Mouse (Mus musculus): Measurements from ENCODE around the gene Clstn1. TPM values are rescaled to one million over a fixed set of nuclear protein-coding genes. Genes with fewer than 3 reads are reported as not detected.
A peak's percentile ranks its signal among the peaks of the same experiment; 100 is the strongest.

The Clstn1 gene
- polyA plus RNA-seq, 1 experiment from 2014 or later, result 61.9 TPM

- H3K27me3 ChIP-seq, result no peaks in the 10 kb centered on the region
- WGBS, result 85% methylated on average over 5 of the region's 5 CpGs
- no peaks in the 10 kb centered on the region for H3K9me3 ChIP-seq
- H3K4me1 ChIP-seq (replicated peaks), result peaks cover 29% of the 10 kb centered on the region
- ATAC-seq, result no peak
- no peak overlapping the region for H3K4me2 ChIP-seq (replicated peaks)
- H3K9ac ChIP-seq (replicated peaks), result no peak overlapping the region
- H3K27ac ChIP-seq, result no peak overlapping the region
- H3K4me3 ChIP-seq (replicated peaks), result no peak overlapping the region
- peaks cover 5% of the 10 kb centered on the region; the same call in 1 of the 2 replicates for H3K36me3 ChIP-seq
Measured at GRCm38 (mm10) chr4:149623711-149624110, 37.4 kb downstream of the Clstn1 start.

- 0 out of 2 replicates have a peak overlapping the region, but pooled peaks have one; percentile 6 for H3K27ac ChIP-seq
Measured at GRCm38 (mm10) chr4:149626809-149627208, 40.5 kb downstream of the Clstn1 start.

GRCm38 (mm10) chr4:149628372-149628771, 42.1 kb downstream of the Clstn1 start:
- Histone ChIP-seq H3K9me3 (no peaks in the 10 kb centered on the region), H3K27ac (no peak overlapping the region), H3K4me3 (replicated peaks) (no peak overlapping the region), H3K9ac (replicated peaks) (no peak overlapping the region), H3K27me3 (no peaks in the 10 kb centered on the region), H3K36me3 (peaks cover 42% of the 10 kb centered on the region), H3K4me1 (replicated peaks) (peaks cover 12% of the 10 kb centered on the region), H3K4me2 (replicated peaks) (no peak overlapping the region)
- peak; percentile 62; the same call in 1 of the 2 replicates for ATAC-seq
- WGBS, result 77% methylated on average over 10 of the region's 10 CpGs

More at GRCm38 (mm10) chr4:149626809-149627208, 40.5 kb downstream of the Clstn1 start:
- Histone ChIP-seq H3K27me3 (no peaks in the 10 kb centered on the region), H3K36me3 (peaks cover 28% of the 10 kb centered on the region), H3K4me2 (replicated peaks) (peak overlapping the region; percentile 11; the same call in 1 of the 2 replicates), H3K4me3 (replicated peaks) (no peak overlapping the region), H3K4me1 (replicated peaks) (peaks cover 12% of the 10 kb centered on the region), H3K9me3 (no peaks in the 10 kb centered on the region), H3K9ac (replicated peaks) (no peak overlapping the region; the same call in 1 of the 2 replicates)
- no peak for ATAC-seq
- WGBS, result 32% methylated on average over 17 of the region's 17 CpGs

DNA sequence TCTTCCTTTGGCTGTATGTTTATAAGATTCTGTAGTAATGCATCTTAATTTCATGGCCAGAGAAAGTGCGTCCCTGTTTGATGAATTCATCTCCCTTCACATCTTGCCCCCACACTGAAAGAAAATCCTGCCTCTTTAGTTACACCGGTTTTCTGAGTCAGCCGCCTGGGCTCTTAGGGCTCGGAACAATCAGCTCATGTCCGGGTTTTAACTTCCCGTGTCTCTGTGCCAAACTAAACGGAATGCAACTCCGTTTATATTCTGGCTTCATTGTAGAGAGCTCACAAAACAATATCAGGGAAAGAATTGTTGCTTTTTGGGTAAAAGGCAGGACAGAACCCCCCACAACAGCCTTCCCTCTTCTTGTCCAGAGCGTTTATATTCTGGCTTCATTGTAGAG, 42.5 kb downstream of the Clstn1 start:
- Histone ChIP-seq H3K4me1 (replicated peaks) (peaks cover 12% of the 10 kb centered on the region), H3K4me2 (replicated peaks) (no peak overlapping the region), H3K4me3 (replicated peaks) (no peak overlapping the region), H3K9me3 (no peaks in the 10 kb centered on the region), H3K27me3 (no peaks in the 10 kb centered on the region), H3K36me3 (peaks cover 46% of the 10 kb centered on the region), H3K27ac (no peak overlapping the region), H3K9ac (replicated peaks) (no peak overlapping the region)
- no peak for ATAC-seq
- 70% methylated on average over 9 of the region's 9 CpGs for WGBS

GRCm38 (mm10) chr4:149632670-149633307, 46.5 kb downstream of the Clstn1 start:
- Histone ChIP-seq H3K9me3 (no peaks in the 10 kb centered on the region), H3K4me2 (replicated peaks) (no peak overlapping the region), H3K27ac (no peak overlapping the region), H3K9ac (replicated peaks) (no peak overlapping the region), H3K4me1 (replicated peaks) (no peaks in the 10 kb centered on the region), H3K4me3 (replicated peaks) (no peak overlapping the region), H3K36me3 (peaks cover 80% of the 10 kb centered on the region), H3K27me3 (no peaks in the 10 kb centered on the region)
- 93% methylated on average over 9 of the region's 9 CpGs for WGBS
- ATAC-seq, result no peak

DNA sequence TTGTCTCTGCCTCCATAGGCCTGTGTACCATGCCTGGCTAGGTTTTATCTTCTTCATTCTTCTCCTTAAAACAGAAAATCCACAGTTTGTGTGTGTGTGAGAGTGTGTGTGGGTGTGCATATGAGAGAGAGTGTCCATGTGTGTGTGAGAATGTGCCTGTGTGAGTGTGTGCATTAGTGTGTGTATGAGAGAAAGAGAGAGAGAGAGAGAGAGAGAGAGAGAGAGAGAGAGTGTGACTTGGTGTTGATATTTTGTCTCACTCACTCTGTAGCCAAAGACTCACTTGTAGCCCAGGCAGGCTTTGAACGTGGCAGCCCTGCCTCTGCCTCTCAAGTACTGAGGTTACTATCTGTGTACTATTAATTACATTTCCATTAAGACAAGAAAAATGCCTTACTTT, 47.9 kb downstream of the Clstn1 start:
- Histone ChIP-seq H3K9ac (replicated peaks) (no peak overlapping the region), H3K27me3 (no peaks in the 10 kb centered on the region), H3K4me2 (replicated peaks) (no peak overlapping the region), H3K4me1 (replicated peaks) (no peaks in the 10 kb centered on the region), H3K27ac (no peak overlapping the region), H3K4me3 (replicated peaks) (no peak overlapping the region), H3K9me3 (no peaks in the 10 kb centered on the region), H3K36me3 (peaks cover 89% of the 10 kb centered on the region)
- WGBS, result 88% methylated on average over 1 of the region's 1 CpGs
- ATAC-seq, result no peak

GRCm38 (mm10) chr4:149634966-149635365, 48.7 kb downstream of the Clstn1 start:
- peaks cover 90% of the 10 kb centered on the region for H3K36me3 ChIP-seq
- H3K4me1 ChIP-seq (replicated peaks), result no peaks in the 10 kb centered on the region
- H3K27me3 ChIP-seq, result no peaks in the 10 kb centered on the region
- no peak overlapping the region for H3K4me2 ChIP-seq (replicated peaks)
- no peak overlapping the region for H3K4me3 ChIP-seq (replicated peaks)
- no peak overlapping the region for H3K9ac ChIP-seq (replicated peaks)
- H3K9me3 ChIP-seq, result no peaks in the 10 kb centered on the region
- no peak for ATAC-seq
- WGBS, result 95% methylated on average over 11 of the region's 11 CpGs
- no peak overlapping the region for H3K27ac ChIP-seq

- H3K9me3 ChIP-seq, result no peaks in the 10 kb centered on the region
- H3K27me3 ChIP-seq, result no peaks in the 10 kb centered on the region
- H3K9ac ChIP-seq (replicated peaks), result no peak overlapping the region
- ATAC-seq, result no peak
- H3K27ac ChIP-seq, result no peak overlapping the region
- H3K36me3 ChIP-seq, result peaks cover 89% of the 10 kb centered on the region
- WGBS, result 94% methylated on average over 8 of the region's 8 CpGs
- H3K4me3 ChIP-seq (replicated peaks), result no peak overlapping the region
- no peaks in the 10 kb centered on the region for H3K4me1 ChIP-seq (replicated peaks)
- H3K4me2 ChIP-seq (replicated peaks), result no peak overlapping the region
Measured at GRCm38 (mm10) chr4:149635915-149636415, 49.7 kb downstream of the Clstn1 start.

DNA sequence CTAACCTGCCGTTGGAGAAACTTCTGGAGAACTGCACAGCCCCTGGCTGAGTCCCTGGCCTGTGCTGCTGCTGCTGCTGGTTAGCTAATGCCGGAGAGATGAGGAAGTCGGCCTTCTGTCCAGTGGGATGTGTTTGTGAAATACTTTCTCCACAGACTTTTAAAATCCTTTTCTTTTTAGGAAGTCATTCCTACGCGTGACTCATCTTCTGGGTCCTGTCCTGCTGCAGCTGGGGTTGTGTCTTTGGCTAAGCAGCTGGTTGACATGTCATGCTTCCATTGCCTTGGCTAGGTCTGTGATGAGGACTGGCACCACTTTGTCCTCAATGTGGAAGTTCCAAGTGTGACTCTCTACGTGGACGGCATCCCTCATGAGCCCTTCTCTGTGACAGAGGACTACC, 51.7 kb downstream of the Clstn1 start:
- Histone ChIP-seq H3K27ac (no peak overlapping the region), H3K4me1 (replicated peaks) (no peaks in the 10 kb centered on the region), H3K27me3 (no peaks in the 10 kb centered on the region), H3K9ac (replicated peaks) (no peak overlapping the region), H3K9me3 (no peaks in the 10 kb centered on the region), H3K4me3 (replicated peaks) (no peak overlapping the region), H3K36me3 (peaks cover 91% of the 10 kb centered on the region), H3K4me2 (replicated peaks) (no peak overlapping the region)
- WGBS, result 94% methylated on average over 7 of the region's 7 CpGs
- ATAC-seq, result no peak

DNA sequence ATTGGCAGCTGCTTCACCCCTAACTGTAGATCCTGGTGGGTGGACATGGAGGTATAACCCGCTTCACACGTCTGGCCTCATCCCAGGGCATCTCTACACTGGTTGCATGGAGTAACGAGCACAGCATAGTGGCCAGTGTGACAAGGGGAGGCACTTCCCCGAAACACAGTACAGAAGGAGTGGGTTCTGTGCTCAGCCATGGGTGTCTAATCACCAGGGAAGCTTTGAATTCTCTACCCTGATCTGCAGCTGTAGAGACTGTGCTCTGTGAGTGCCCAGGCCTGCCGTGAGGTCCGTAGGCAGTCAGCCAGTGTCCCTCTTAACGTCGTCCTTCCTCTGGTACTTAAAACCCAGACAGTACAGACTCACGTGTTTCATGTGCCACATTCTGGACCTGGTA, 54.6 kb downstream of the Clstn1 start:
- H3K9me3 ChIP-seq, result no peaks in the 10 kb centered on the region
- H3K4me1 ChIP-seq (replicated peaks), result no peaks in the 10 kb centered on the region
- H3K27me3 ChIP-seq, result no peaks in the 10 kb centered on the region
- H3K36me3 ChIP-seq, result peaks cover 89% of the 10 kb centered on the region
- H3K4me3 ChIP-seq (replicated peaks), result no peak overlapping the region
- H3K27ac ChIP-seq, result no peak overlapping the region
- 55% methylated on average over 9 of the region's 9 CpGs for WGBS
- no peak overlapping the region for H3K4me2 ChIP-seq (replicated peaks)
- peak; percentile 43; the same call in 1 of the 2 replicates for ATAC-seq
- no peak overlapping the region for H3K9ac ChIP-seq (replicated peaks)

GRCm38 (mm10) chr4:149641400-149641799, 55.1 kb downstream of the Clstn1 start:
- Histone ChIP-seq H3K4me3 (replicated peaks) (no peak overlapping the region), H3K9ac (replicated peaks) (no peak overlapping the region), H3K27ac (no peak overlapping the region), H3K4me2 (replicated peaks) (no peak overlapping the region), H3K36me3 (peaks cover 90% of the 10 kb centered on the region), H3K4me1 (replicated peaks) (no peaks in the 10 kb centered on the region), H3K27me3 (no peaks in the 10 kb centered on the region), H3K9me3 (no peaks in the 10 kb centered on the region)
- WGBS, result 72% methylated on average over 8 of the region's 8 CpGs
- ATAC-seq, result no peak

DNA sequence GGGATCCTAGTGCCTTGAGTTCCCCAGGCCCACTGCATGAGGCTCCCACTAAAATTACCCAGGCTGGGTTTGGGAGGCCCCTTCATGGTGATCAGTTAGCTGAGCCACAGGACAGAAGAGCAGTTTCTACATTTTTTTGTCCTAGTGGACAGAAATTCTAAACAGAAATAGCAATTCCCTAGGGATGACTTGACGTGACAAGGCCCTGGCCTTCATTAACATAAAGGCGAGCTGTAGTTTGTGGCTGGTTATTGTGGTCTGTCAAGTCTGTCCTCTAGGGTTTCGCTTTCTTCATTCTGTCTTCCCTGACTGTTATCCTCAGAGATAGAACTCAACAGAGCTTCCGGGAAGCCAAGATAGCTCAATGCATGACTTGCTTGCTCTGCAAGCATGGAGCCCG, 55.7 kb downstream of the Clstn1 start:
- peaks cover 90% of the 10 kb centered on the region for H3K36me3 ChIP-seq
- WGBS, result 83% methylated on average over 5 of the region's 5 CpGs

GRCm38 (mm10) chr4:149645761-149646160, 59.5 kb downstream of the Clstn1 start:
- Histone ChIP-seq H3K9ac (replicated peaks) (no peak overlapping the region), H3K4me1 (replicated peaks) (no peaks in the 10 kb centered on the region), H3K4me3 (replicated peaks) (no peak overlapping the region), H3K36me3 (peaks cover 97% of the 10 kb centered on the region), H3K9me3 (no peaks in the 10 kb centered on the region), H3K4me2 (replicated peaks) (no peak overlapping the region), H3K27me3 (no peaks in the 10 kb centered on the region), H3K27ac (no peak overlapping the region)
- 95% methylated on average over 9 of the region's 9 CpGs for WGBS
- no peak for ATAC-seq

More for the DNA sequence above, 55.7 kb downstream of the Clstn1 start:
- H3K27ac ChIP-seq, result no peak overlapping the region
- ATAC-seq, result no peak
- H3K4me1 ChIP-seq (replicated peaks), result no peaks in the 10 kb centered on the region
- no peaks in the 10 kb centered on the region for H3K9me3 ChIP-seq
- no peak overlapping the region for H3K9ac ChIP-seq (replicated peaks)
- H3K4me2 ChIP-seq (replicated peaks), result no peak overlapping the region
- no peak overlapping the region for H3K4me3 ChIP-seq (replicated peaks)
- H3K27me3 ChIP-seq, result no peaks in the 10 kb centered on the region
